Mouse (Mus musculus) adrenal gland, postnatal 10 days (tissue): ENCODE data around the gene Shroom1. TPM values are rescaled to one million over a fixed set of nuclear protein-coding genes. Genes with fewer than 3 reads are reported as not detected.
"Not testable (repeated sequence)": the region's sequence is repeated elsewhere in the genome, so short reads cannot be mapped to it uniquely, and the experiment has no call there.

Experiments
- DNase-seq: peaks from one replicate; pipeline ENCODE4 v3.0.0; 2021; ENCODE audit warnings: mixed read lengths
- long read RNA-seq, 2 experiments: library from polyadenylated mRNA; stranded (forward); transcript quantifications; one replicate each; pipeline ENCODE4 v2.0.0; 2021
- total RNA-seq, 2 experiments: library from RNA; stranded (reverse); gene quantifications; 2 replicates each; pipeline ENCODE4 v1.2.3; 2021

Gene Shroom1
- 1 to 10 TPM; 3.2 to 5.4 TPM for total RNA-seq
- long read RNA-seq, experiment 1, transcript Shroom1-204 (8 exons, 3,312 nt) = major isoform, 8 of 16 reads
- long read RNA-seq, experiment 1, partial matches to known transcripts = 2 of 16 reads
- long read RNA-seq, experiment 1, other reads (novel, unspliced or antisense) = 4 of 16 reads
- long read RNA-seq, experiment 2, partial matches to known transcripts = 0 of 6 reads
- long read RNA-seq, experiment 2, other reads (novel, unspliced or antisense) = 3 of 6 reads

- peak; percentile 75 for DNase-seq
Observed at GRCm38 (mm10) chr11:53456474-53457371, at the start of gene Shroom1, which contains the start of gene Gm10447. Shroom1 (plus strand) TSS chr11:53457205. Gm10447 (minus strand) TSS chr11:53457110.

- DNase-seq = no peak
Observed at GRCm38 (mm10) chr11:53411738-53412137, 45.3 kb upstream of the Shroom1 start.

GRCm38 (mm10) chr11:53413871-53414270, 43.1 kb upstream of the Shroom1 start:
- no peak for DNase-seq

- DNase-seq = no peak
Observed at GRCm38 (mm10) chr11:53418048-53418447, 39.0 kb upstream of the Shroom1 start.

GRCm38 (mm10) chr11:53423036-53423435, 34.0 kb upstream of the Shroom1 start, which contains the start of gene Leap2:
Leap2 (minus strand) TSS chr11:53423170.
- no peak for DNase-seq

GRCm38 (mm10) chr11:53424826-53425225, 32.2 kb upstream of the Shroom1 start:
- DNase-seq = peak; percentile 70

- DNase-seq = no peak
Observed at GRCm38 (mm10) chr11:53425251-53425650, 31.8 kb upstream of the Shroom1 start.

- DNase-seq = peak; percentile 37
Observed at GRCm38 (mm10) chr11:53425711-53426255, 31.2 kb upstream of the Shroom1 start.

- DNase-seq = not testable (repeated sequence)
Observed at GRCm38 (mm10) chr11:53426914-53427313, 30.1 kb upstream of the Shroom1 start.

- DNase-seq = no peak
Observed at GRCm38 (mm10) chr11:53427993-53428715, 28.9 kb upstream of the Shroom1 start.

GRCm38 (mm10) chr11:53428716-53429057, 28.3 kb upstream of the Shroom1 start:
- no peak for DNase-seq

- no peak for DNase-seq
Observed at GRCm38 (mm10) chr11:53429182-53429581, 27.8 kb upstream of the Shroom1 start.

GRCm38 (mm10) chr11:53430300-53430669, 26.7 kb upstream of the Shroom1 start:
- DNase-seq = peak; percentile 60

GRCm38 (mm10) chr11:53430670-53431346, 26.2 kb upstream of the Shroom1 start, which contains the start of the genes Uqcrq and Gdf9:
Uqcrq (minus strand) TSS chr11:53430831.
Gdf9 (plus strand) TSS chr11:53431023.
- DNase-seq = peak; percentile 98

GRCm38 (mm10) chr11:53431347-53432056, 25.5 kb upstream of the Shroom1 start:
- peak; percentile 46 for DNase-seq

GRCm38 (mm10) chr11:53433057-53433456, 23.9 kb upstream of the Shroom1 start:
- no peak for DNase-seq

GRCm38 (mm10) chr11:53435504-53435903, 21.5 kb upstream of the Shroom1 start:
- no peak for DNase-seq

GRCm38 (mm10) chr11:53436338-53436737, 20.7 kb upstream of the Shroom1 start:
- DNase-seq = no peak

GRCm38 (mm10) chr11:53441921-53442320, 15.1 kb upstream of the Shroom1 start:
- DNase-seq = peak; percentile 61

- DNase-seq = peak; percentile 48
Observed at GRCm38 (mm10) chr11:53443861-53444260, 13.1 kb upstream of the Shroom1 start.

GRCm38 (mm10) chr11:53445562-53445961, 11.4 kb upstream of the Shroom1 start:
- DNase-seq = peak; percentile 46
